Comparison of ENCODE assay signal across 23 mouse cellular contexts in the genomic region with DNA sequence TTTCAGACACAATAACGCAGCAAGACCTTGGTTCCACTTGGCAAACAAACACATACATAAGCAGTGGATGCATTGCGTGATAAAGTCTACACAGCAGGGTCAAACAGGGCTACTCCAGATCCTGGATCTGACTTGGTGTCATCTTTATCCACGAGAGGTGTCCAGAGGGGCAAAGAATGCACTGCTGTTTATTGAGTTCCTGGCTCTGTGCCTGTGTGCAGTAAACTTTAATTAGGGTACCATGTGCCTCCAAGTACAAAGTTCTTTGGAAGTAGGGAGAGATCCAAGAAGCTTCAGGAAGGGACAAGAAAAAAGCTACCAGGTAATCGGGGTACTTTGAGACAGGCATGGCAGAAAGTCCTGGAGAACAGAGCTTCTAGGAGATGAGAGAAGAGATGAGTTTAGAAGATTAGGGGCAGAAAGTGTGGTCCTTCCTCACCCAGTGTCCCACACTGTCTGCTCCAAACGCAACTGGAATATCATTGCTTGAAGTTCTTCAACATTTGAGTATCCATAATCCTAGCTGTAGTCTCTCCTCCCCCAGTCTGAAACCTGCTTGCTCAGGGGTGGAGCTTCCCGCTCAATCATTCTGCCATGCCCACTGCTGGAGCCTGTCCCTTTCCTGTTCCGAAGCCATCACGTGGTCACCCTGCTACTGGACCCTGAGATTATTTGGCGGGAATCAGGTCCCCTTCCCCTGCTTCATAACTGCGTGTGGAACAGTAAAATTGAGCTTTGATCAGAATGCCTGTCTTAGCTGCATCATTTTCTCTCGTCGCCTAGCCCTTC. TPM values are rescaled to one million over a fixed set of nuclear protein-coding genes. Genes with fewer than 3 reads are reported as not detected.
"Had no signal": no experiment of that assay in that cellular context is flagged by ENCODE, and none has a peak within 500 bp of the region (broad histone marks: within the 10 kb centered on the region; RNA-seq: fewer than 3 reads in every experiment).

No protein-coding gene starts in this region.

- H3K27me3 ChIP-seq: limb, embryonic 12.5 days; liver, embryonic 13.5 days; lung, embryonic 15.5 days; midbrain, embryonic 15.5 days; neural tube, embryonic 12.5 days had no signal

- H3K36me3 ChIP-seq: limb, embryonic 12.5 days; liver, embryonic 13.5 days; lung, embryonic 15.5 days; midbrain, embryonic 15.5 days; neural tube, embryonic 12.5 days had no signal

- H3K4me3 ChIP-seq: limb, embryonic 12.5 days; liver, embryonic 13.5 days; lung, embryonic 15.5 days; megakaryocyte, embryonic 14.5 days; midbrain, embryonic 15.5 days; neural tube, embryonic 12.5 days had no signal

- H3K4me1 ChIP-seq: limb, embryonic 12.5 days; liver, embryonic 13.5 days; lung, embryonic 15.5 days; midbrain, embryonic 15.5 days; neural tube, embryonic 12.5 days had no signal

- ATAC-seq: liver, postnatal 0 days; midbrain, embryonic 15.5 days had no signal

- H3K4me2 ChIP-seq: limb, embryonic 12.5 days; liver, embryonic 13.5 days; lung, embryonic 15.5 days; midbrain, embryonic 11.5 days; midbrain, embryonic 15.5 days; neural tube, embryonic 12.5 days had no signal

- DNase-seq: layer of hippocampus, adult 9-11 months; layer of hippocampus, postnatal 36 days; liver; liver, embryonic 13.5 days; liver, postnatal 0 days; lung, postnatal 14 days; retina, postnatal 1 day; right cerebral cortex, postnatal 4 days; thymus, postnatal 4 days had no signal

- H3K9ac ChIP-seq: limb, embryonic 12.5 days; liver, embryonic 13.5 days; liver, postnatal 0 days; lung, embryonic 15.5 days; midbrain, embryonic 15.5 days; neural tube, embryonic 12.5 days had no signal

- H3K9me3 ChIP-seq: liver, embryonic 13.5 days; lung, embryonic 15.5 days; midbrain, embryonic 15.5 days had no signal

- H3K27ac ChIP-seq: limb, embryonic 12.5 days; liver, embryonic 13.5 days; lung, embryonic 15.5 days; macrophage; midbrain, embryonic 15.5 days; neural tube, embryonic 12.5 days had no signal

RNA-seq across cellular contexts. Expression of a gene that starts 17.3 kb away (rescaled TPM):
- total RNA-seq: layer of hippocampus, postnatal 36 days; monocyte, adult 5-6 weeks; neutrophil, adult 5-6 weeks had no signal

RNA-seq across cellular contexts. Expression of a gene that starts 26.8 kb away (rescaled TPM):
- total RNA-seq: layer of hippocampus, adult 18-20 months; layer of hippocampus, postnatal 36 days; left cerebral cortex, postnatal 36 days; monocyte, adult 5-6 weeks; neutrophil, adult 5-6 weeks had no signal
- polyA plus RNA-seq: intestine, embryonic 14.5 days; limb, embryonic 12.5 days; liver, embryonic 13.5 days; liver, postnatal 0 days; lung, embryonic 15.5 days; macrophage; midbrain, embryonic 11.5 days; midbrain, embryonic 15.5 days; neural tube, embryonic 12.5 days; spleen, adult 2 months; stomach, embryonic 16.5 days had no signal
